Mouse (Mus musculus) midbrain, embryonic 16.5 days (tissue): ENCODE measurements around the gene Arfrp1. TPM values are rescaled to one million over a fixed set of nuclear protein-coding genes. Genes with fewer than 3 reads are reported as not detected.

Experiments
- ATAC-seq: fragments of 200-750 bp; cut with Nextera tagmentation; 2 replicates; pipeline ENCODE4 v1.8.0; 2017; ENCODE audit warnings: moderate TSS enrichment
- H3K27ac ChIP-seq: fragments of 300-500 bp; sonication (generic); 2 replicates; pipeline ENCODE4 v1.5.1; 2014; ENCODE audit warnings: mild to moderate bottlenecking, low read length, mixed read lengths
- H3K27me3 ChIP-seq: fragments of 300-500 bp; sonication (generic); 2 replicates; pipeline ENCODE4 v1.6.1; 2014; ENCODE audit warnings: low read depth, low read length, mixed read lengths; ENCODE audit not compliant: control insufficient read depth, insufficient read depth
- H3K36me3 ChIP-seq: fragments of 300-500 bp; sonication (generic); 2 replicates; pipeline ENCODE4 v1.6.1; 2014; ENCODE audit warnings: mild to moderate bottlenecking, low read length, moderate library complexity, mixed read lengths; ENCODE audit not compliant: control insufficient read depth, insufficient read depth
- H3K4me1 ChIP-seq: fragments of 300-500 bp; sonication (generic); 2 replicates; pipeline ENCODE4 v1.6.1; 2014; ENCODE audit warnings: mild to moderate bottlenecking, low read length, mixed read lengths; ENCODE audit not compliant: control insufficient read depth, insufficient read depth
- H3K4me2 ChIP-seq: fragments of 300-500 bp; sonication (generic); 2 replicates; pipeline ENCODE4 v1.6.1; 2014; ENCODE audit warnings: mild to moderate bottlenecking, low read length, mixed read lengths
- H3K4me3 ChIP-seq: fragments of 300-500 bp; sonication (generic); 2 replicates; pipeline ENCODE4 v1.5.1; 2014; ENCODE audit warnings: low read depth, mild to moderate bottlenecking, low read length, moderate library complexity, mixed read lengths
- H3K9ac ChIP-seq: fragments of 300-500 bp; sonication (generic); 2 replicates; pipeline ENCODE4 v1.6.1; 2014; ENCODE audit warnings: low read depth, low read length, mixed read lengths
- H3K9me3 ChIP-seq: fragments of 300-500 bp; sonication (generic); replicated peaks from 2 replicates; pipeline ENCODE4 v1.6.1; 2014; ENCODE audit warnings: mild to moderate bottlenecking, low read length, mixed read lengths; ENCODE audit not compliant: control insufficient read depth, poor library complexity, severe bottlenecking
- WGBS: fragments of 180-500 bp; shearing (Covaris S2); extraction: QIAGEN DNeasy Blood & Tissue Kit; methylation state at CpG from one replicate; pipeline ENCODE4 v1.1.7; 2014; 5-methylcytosine and 5-hydroxymethylcytosine counted together
- polyA plus RNA-seq: library from polyadenylated mRNA; unstranded; fragments of >200 nt; fragmentation: Nextera tagmentation; extraction: Ambion mirVana; gene quantifications from 2 replicates; pipeline ENCODE4 v1.2.1, GENCODE M21; 2015

The Arfrp1 gene
- polyA plus RNA-seq, 1 experiment from 2014 or later, result 84.7 TPM

GRCm38 (mm10) chr2:181381631-181382306 lies 16.6 kb upstream of the Arfrp1 start:
- Histone ChIP-seq H3K4me1 (no peaks in the 10 kb centered on the region), H3K27me3 (no peaks in the 10 kb centered on the region), H3K9me3 (no peaks in the 10 kb centered on the region), H3K4me3 (no peak overlapping the region), H3K9ac (no peak overlapping the region), H3K36me3 (peaks cover 43% of the 10 kb centered on the region), H3K27ac (no peak overlapping the region), H3K4me2 (no peak overlapping the region)
- WGBS, result 94% methylated on average over 6 of the region's 6 CpGs
- no peak for ATAC-seq

- Histone ChIP-seq H3K4me3 (no peak overlapping the region), H3K4me1 (no peaks in the 10 kb centered on the region), H3K9me3 (no peaks in the 10 kb centered on the region), H3K4me2 (no peak overlapping the region), H3K9ac (no peak overlapping the region), H3K27ac (no peak overlapping the region), H3K36me3 (peaks cover 43% of the 10 kb centered on the region), H3K27me3 (no peaks in the 10 kb centered on the region)
- 91% methylated on average over 5 of the region's 5 CpGs for WGBS
- no peak for ATAC-seq
Observed at GRCm38 (mm10) chr2:181381107-181381506, 15.9 kb upstream of the Arfrp1 start.

GRCm38 (mm10) chr2:181380251-181380650 lies 15.0 kb upstream of the Arfrp1 start:
- H3K9me3 ChIP-seq, result no peaks in the 10 kb centered on the region
- H3K36me3 ChIP-seq, result peaks cover 43% of the 10 kb centered on the region
- 95% methylated on average over 5 of the region's 5 CpGs for WGBS
- no peaks in the 10 kb centered on the region for H3K4me1 ChIP-seq
- no peak overlapping the region for H3K4me3 ChIP-seq
- H3K27ac ChIP-seq, result no peak overlapping the region
- no peak overlapping the region for H3K4me2 ChIP-seq
- H3K9ac ChIP-seq, result no peak overlapping the region
- no peaks in the 10 kb centered on the region for H3K27me3 ChIP-seq
- no peak for ATAC-seq

DNA sequence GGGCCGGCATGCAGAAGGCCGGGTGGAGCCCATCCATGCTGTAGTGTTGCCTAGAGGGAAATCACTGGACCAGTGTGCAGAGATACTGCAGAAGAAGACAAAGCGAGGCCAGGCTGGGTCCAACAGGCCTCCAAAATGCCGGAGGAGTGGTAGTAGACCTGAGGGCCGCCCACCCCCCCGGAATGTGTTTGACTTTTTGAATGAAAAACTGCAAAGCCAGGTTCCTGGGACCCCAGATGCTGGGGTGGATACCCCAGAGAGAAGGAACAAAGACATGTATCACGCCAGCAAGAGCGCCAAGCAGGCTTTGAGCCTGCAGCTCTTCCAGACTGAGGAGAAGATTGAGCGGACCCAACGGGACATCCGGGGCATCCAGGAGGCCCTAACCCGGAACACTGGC lies 14.6 kb upstream of the Arfrp1 start, which contains the start of gene Lime1:
Lime1 (plus strand) TSS at position 301 of the 400 bp plus-strand sequence.
- Histone ChIP-seq H3K27ac (no peak within 1 kb of the TSS), H3K4me2 (no peak within 1 kb of the TSS), H3K4me3 (no peak within 1 kb of the TSS), H3K4me1 (no peaks in the 10 kb centered on the region), H3K9me3 (no peaks in the 10 kb centered on the region), H3K27me3 (no peaks in the 10 kb centered on the region), H3K9ac (no peak within 1 kb of the TSS), H3K36me3 (peaks cover 43% of the 10 kb centered on the region)
- WGBS, result 91% methylated on average over 12 of the region's 12 CpGs
- ATAC-seq, result no peak

GRCm38 (mm10) chr2:181378701-181379100 lies 13.5 kb upstream of the Arfrp1 start:
- WGBS, result 96% methylated on average over 5 of the region's 5 CpGs
- no peak overlapping the region for H3K4me2 ChIP-seq
- H3K27ac ChIP-seq, result no peak overlapping the region
- H3K4me1 ChIP-seq, result no peaks in the 10 kb centered on the region
- no peak overlapping the region for H3K4me3 ChIP-seq
- H3K36me3 ChIP-seq, result peaks cover 41% of the 10 kb centered on the region
- no peaks in the 10 kb centered on the region for H3K9me3 ChIP-seq
- H3K9ac ChIP-seq, result no peak overlapping the region
- no peak for ATAC-seq
- no peaks in the 10 kb centered on the region for H3K27me3 ChIP-seq

- 95% methylated on average over 2 of the region's 2 CpGs for WGBS
- H3K9me3 ChIP-seq, result no peaks in the 10 kb centered on the region
Observed at GRCm38 (mm10) chr2:181377230-181377629, 12.0 kb upstream of the Arfrp1 start.

GRCm38 (mm10) chr2:181375787-181376186 lies 10.6 kb upstream of the Arfrp1 start:
- H3K36me3 ChIP-seq, result peaks cover 22% of the 10 kb centered on the region
- no peaks in the 10 kb centered on the region for H3K4me1 ChIP-seq
- H3K27me3 ChIP-seq, result no peaks in the 10 kb centered on the region
- no peak for ATAC-seq
- no peak overlapping the region for H3K4me2 ChIP-seq
- no peak overlapping the region for H3K4me3 ChIP-seq
- WGBS, result 96% methylated on average over 2 of the region's 2 CpGs
- no peak overlapping the region for H3K9ac ChIP-seq
- H3K9me3 ChIP-seq, result no peaks in the 10 kb centered on the region
- no peak overlapping the region for H3K27ac ChIP-seq

More at GRCm38 (mm10) chr2:181377230-181377629, 12.0 kb upstream of the Arfrp1 start:
- no peak overlapping the region for H3K4me2 ChIP-seq
- no peak overlapping the region for H3K9ac ChIP-seq
- H3K27ac ChIP-seq, result no peak overlapping the region
- H3K36me3 ChIP-seq, result peaks cover 31% of the 10 kb centered on the region
- H3K4me1 ChIP-seq, result no peaks in the 10 kb centered on the region
- no peak for ATAC-seq
- H3K27me3 ChIP-seq, result no peaks in the 10 kb centered on the region
- no peak overlapping the region for H3K4me3 ChIP-seq

GRCm38 (mm10) chr2:181370001-181370400 lies 4.8 kb upstream of the Arfrp1 start:
- Histone ChIP-seq H3K9me3 (no peaks in the 10 kb centered on the region), H3K36me3 (peaks cover 7% of the 10 kb centered on the region), H3K27me3 (no peaks in the 10 kb centered on the region), H3K4me2 (no peak overlapping the region), H3K4me1 (peaks cover 33% of the 10 kb centered on the region), H3K4me3 (no peak overlapping the region), H3K27ac (no peak overlapping the region), H3K9ac (no peak overlapping the region)
- WGBS, result 96% methylated on average over 5 of the region's 5 CpGs
- ATAC-seq, result no peak

- under 1% methylated on average over 20 of the region's 20 CpGs for WGBS
- H3K4me2 ChIP-seq, result peak overlapping the region; percentile 98
- peak overlapping the region; percentile 94 for H3K27ac ChIP-seq
- peaks cover 39% of the 10 kb centered on the region for H3K4me1 ChIP-seq
- no peaks in the 10 kb centered on the region for H3K9me3 ChIP-seq
- no peaks in the 10 kb centered on the region for H3K27me3 ChIP-seq
- ATAC-seq, result peak; percentile 75; the same call in 1 of the 2 replicates
- H3K36me3 ChIP-seq, result peaks cover 20% of the 10 kb centered on the region
- peak overlapping the region; percentile 91 for H3K4me3 ChIP-seq
- peak overlapping the region; percentile 90 for H3K9ac ChIP-seq
Observed at GRCm38 (mm10) chr2:181365655-181366075, 461 bp upstream of the Arfrp1 start.
